ENCODE assay signal across 25 mouse cellular contexts in the genomic region with DNA sequence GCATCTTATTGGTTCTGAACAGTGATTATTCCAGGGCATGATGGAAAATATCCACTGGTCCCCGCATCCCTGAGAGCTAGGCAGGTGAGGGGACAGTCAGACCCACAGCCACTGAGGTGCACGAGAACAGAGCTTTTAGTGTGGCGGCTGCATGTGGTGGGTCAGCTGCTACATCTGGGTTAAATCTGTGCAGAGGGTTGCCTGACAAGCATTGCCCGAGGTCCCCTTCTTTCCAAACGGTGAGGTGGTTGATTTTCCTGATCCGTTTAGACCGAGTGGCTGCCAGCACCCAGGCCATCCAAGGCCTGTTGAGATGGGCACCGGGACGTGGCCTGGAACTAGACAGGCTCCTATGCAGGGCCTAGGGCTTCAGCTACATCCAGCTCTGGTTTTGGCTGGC.
DNase-seq lines count a peak whose midpoint lies in the region; ATAC-seq lines count a peak whose summit lies in the region.
"Had no signal": no experiment of that assay in that cellular context is flagged by ENCODE, and none has a peak within 500 bp of the region (broad histone marks: within the 10 kb centered on the region; RNA-seq: fewer than 3 reads in every experiment).

No protein-coding gene starts in this region.

- no peak overlapping the region for H3K4me3 ChIP-seq in heart, embryonic 12.5 days
- H3K4me3 ChIP-seq in embryonic facial prominence, embryonic 11.5 days (ENCODE audit: low read depth, low read length): no peak overlapping the region
- H3K4me3 ChIP-seq in embryonic facial prominence, embryonic 13.5 days: no peak overlapping the region
- H3K4me3 ChIP-seq: erythroblast, embryonic 14.5 days; forebrain, embryonic 15.5 days; heart, embryonic 13.5 days had no signal

- no peak overlapping the region for H3K9ac ChIP-seq in heart, embryonic 12.5 days
- no peak overlapping the region for H3K9ac ChIP-seq in embryonic facial prominence, embryonic 11.5 days (replicated peaks; ENCODE audit: low read length)
- peak overlapping the region; percentile 22; the same call in 1 of the 2 replicates for H3K9ac ChIP-seq in embryonic facial prominence, embryonic 13.5 days
- H3K9ac ChIP-seq: forebrain, embryonic 15.5 days; heart, embryonic 13.5 days; hindbrain, embryonic 14.5 days had no signal

- peaks cover 9% of the 10 kb centered on the region for H3K4me1 ChIP-seq in heart, embryonic 12.5 days (replicated peaks)
- H3K4me1 ChIP-seq in embryonic facial prominence, embryonic 11.5 days (ENCODE audit: control insufficient read depth, insufficient read depth, low read length): 0 out of 2 replicates have a peak, but pooled peaks cover 2% of the 10 kb centered on the region
- peaks cover 44% of the 10 kb centered on the region for H3K4me1 ChIP-seq in embryonic facial prominence, embryonic 13.5 days

- 82% methylated on average over 9 of the region's 9 CpGs for WGBS in heart, embryonic 12.5 days
- WGBS in embryonic facial prominence, embryonic 11.5 days: 54% methylated on average over 9 of the region's 9 CpGs
- 44% methylated on average over 9 of the region's 9 CpGs for WGBS in embryonic facial prominence, embryonic 13.5 days

- peaks cover 6% of the 10 kb centered on the region; the same call in 1 of the 2 replicates for H3K9me3 ChIP-seq in heart, embryonic 12.5 days (replicated peaks)
- no peaks in the 10 kb centered on the region; the same call in 1 of the 2 replicates for H3K9me3 ChIP-seq in embryonic facial prominence, embryonic 11.5 days (replicated peaks; ENCODE audit: control insufficient read depth, low read length)
- H3K9me3 ChIP-seq in embryonic facial prominence, embryonic 13.5 days: 0 out of 2 replicates have a peak, but pooled peaks cover 2% of the 10 kb centered on the region
- H3K9me3 ChIP-seq: forebrain, embryonic 15.5 days had no signal

- H3K27ac ChIP-seq in heart, embryonic 12.5 days (ENCODE audit: poor library complexity, severe bottlenecking): no peak overlapping the region
- no peak overlapping the region for H3K27ac ChIP-seq in embryonic facial prominence, embryonic 11.5 days (replicated peaks; ENCODE audit: low read depth, low read length)
- H3K27ac ChIP-seq in embryonic facial prominence, embryonic 13.5 days: no peak overlapping the region
- H3K27ac ChIP-seq: forebrain, embryonic 15.5 days; heart, embryonic 13.5 days; hindbrain, embryonic 14.5 days; hindbrain, postnatal 0 days had no signal

- H3K36me3 ChIP-seq in heart, embryonic 12.5 days: no peaks in the 10 kb centered on the region
- H3K36me3 ChIP-seq in embryonic facial prominence, embryonic 11.5 days (replicated peaks; ENCODE audit: control insufficient read depth, insufficient read depth, low read depth, low read length): no peaks in the 10 kb centered on the region
- H3K36me3 ChIP-seq in embryonic facial prominence, embryonic 13.5 days: no peaks in the 10 kb centered on the region
- H3K36me3 ChIP-seq: forebrain, embryonic 15.5 days; heart, embryonic 13.5 days had no signal

- H3K27me3 ChIP-seq in heart, embryonic 12.5 days (replicated peaks): no peaks in the 10 kb centered on the region
- H3K27me3 ChIP-seq in embryonic facial prominence, embryonic 11.5 days (ENCODE audit: control insufficient read depth, insufficient read depth, low read length): no peaks in the 10 kb centered on the region
- H3K27me3 ChIP-seq in embryonic facial prominence, embryonic 13.5 days: no peaks in the 10 kb centered on the region
- H3K27me3 ChIP-seq: forebrain, embryonic 15.5 days; heart, embryonic 13.5 days had no signal

- peak; percentile 75 for DNase-seq in heart, adult 11 months
- peak; percentile 51 for DNase-seq in embryonic facial prominence, embryonic 11.5 days (ENCODE audit: low spot score)
- no peak for DNase-seq in adrenal gland, postnatal 36 days
- DNase-seq in Muller cell, postnatal 12 days (ENCODE audit: inconsistent ontology term): no peak
- DNase-seq: adrenal gland, adult 8-10 months; cerebellum, adult 11 months; cerebellum, adult 2 months; cerebellum, adult 9-11 months; cerebellum, postnatal 25 days; gastrocnemius, postnatal 10 days; heart, adult 18-20 months; heart, postnatal 14 days; heart, postnatal 4 days; kidney, adult 18-20 months had no signal

- no peak overlapping the region for H3K4me2 ChIP-seq in heart, embryonic 12.5 days
- no peak overlapping the region; the same call in 1 of the 2 replicates for H3K4me2 ChIP-seq in embryonic facial prominence, embryonic 11.5 days (ENCODE audit: low read depth, low read length)
- H3K4me2 ChIP-seq in embryonic facial prominence, embryonic 13.5 days: no peak overlapping the region
- H3K4me2 ChIP-seq: forebrain, embryonic 15.5 days; heart, embryonic 13.5 days; hindbrain, embryonic 14.5 days had no signal

- ATAC-seq in heart, embryonic 12.5 days (ENCODE audit: insufficient number of reproducible peaks, low FRiP score): no peak
- no peak for ATAC-seq in embryonic facial prominence, embryonic 11.5 days (replicated peaks; ENCODE audit: insufficient number of reproducible peaks, low FRiP score, low TSS enrichment, low read depth)
- no peak for ATAC-seq in embryonic facial prominence, embryonic 13.5 days (ENCODE audit: insufficient number of reproducible peaks, insufficient read depth, low FRiP score, low TSS enrichment, low read depth)
- ATAC-seq: activated CD4-positive, CD25-positive, alpha-beta regulatory T cell, adult 4 months; CD4-positive, CD25-positive, alpha-beta regulatory T cell, adult 4 months; forebrain, embryonic 15.5 days; hindbrain, postnatal 0 days; inflammation-experienced regulatory T-cells, adult 6 months; intestine, embryonic 16.5 days had no signal

Comparison
In these comparisons a context has a peak if more than half of its experiments do, and no peak if none do; other contexts are left out.
1. DNase-seq: peak in heart, adult 11 months (single experiment) and embryonic facial prominence, embryonic 11.5 days (single experiment); none in adrenal gland, postnatal 36 days (0 of 2) and Muller cell, postnatal 12 days (single experiment).